28 mouse cellular contexts compared by ENCODE assay signal in genomic region chr13:39127942-39128341, GRCm38 (mm10).
"Had no signal": no experiment of that assay in that cellular context is flagged by ENCODE, and none has a peak within 500 bp of the region (broad histone marks: within the 10 kb centered on the region; RNA-seq: fewer than 3 reads in every experiment).

No protein-coding gene starts in this region.

- DNase-seq: cerebellum, adult 2 months; cerebellum, adult 8-10 months; cerebellum, adult 9-10 months; cerebellum, adult 9-11 months; cerebellum, postnatal 10 days; cerebellum, postnatal 14 days; cerebellum, postnatal 25 days; cerebellum, postnatal 36 days; embryo, embryonic 11 days; forebrain, postnatal 0 days; gastrocnemius, adult 2 months; gastrocnemius, postnatal 10 days; gastrocnemius, postnatal 14 days; gastrocnemius, postnatal 25 days; gastrocnemius, postnatal 36 days; heart, adult 18-20 months; heart, adult 2 months had no signal

- H3K9me3 ChIP-seq: embryonic facial prominence, embryonic 10.5 days; embryonic facial prominence, embryonic 12.5 days; embryonic facial prominence, embryonic 13.5 days; embryonic facial prominence, embryonic 15.5 days; forebrain, embryonic 10.5 days; forebrain, embryonic 12.5 days; forebrain, embryonic 13.5 days; forebrain, embryonic 15.5 days had no signal

- H3K9ac ChIP-seq: embryonic facial prominence, embryonic 12.5 days; embryonic facial prominence, embryonic 13.5 days; embryonic facial prominence, embryonic 15.5 days; forebrain, embryonic 12.5 days; forebrain, embryonic 13.5 days; forebrain, embryonic 15.5 days; forebrain, postnatal 0 days had no signal

- H3K36me3 ChIP-seq: embryonic facial prominence, embryonic 10.5 days; embryonic facial prominence, embryonic 12.5 days; embryonic facial prominence, embryonic 13.5 days; embryonic facial prominence, embryonic 15.5 days; forebrain, embryonic 10.5 days; forebrain, embryonic 12.5 days; forebrain, embryonic 15.5 days had no signal

- ATAC-seq: forebrain, embryonic 13.5 days; forebrain, embryonic 14.5 days; forebrain, embryonic 15.5 days; forebrain, embryonic 16.5 days; forebrain, postnatal 0 days had no signal

- H3K4me2 ChIP-seq: embryonic facial prominence, embryonic 12.5 days; embryonic facial prominence, embryonic 13.5 days; embryonic facial prominence, embryonic 15.5 days; forebrain, embryonic 12.5 days; forebrain, embryonic 13.5 days; forebrain, embryonic 15.5 days had no signal

- H3K27me3 ChIP-seq: embryonic facial prominence, embryonic 12.5 days; embryonic facial prominence, embryonic 13.5 days; embryonic facial prominence, embryonic 15.5 days; forebrain, embryonic 12.5 days; forebrain, embryonic 13.5 days; forebrain, embryonic 15.5 days had no signal

- H3K27ac ChIP-seq: embryonic facial prominence, embryonic 10.5 days; embryonic facial prominence, embryonic 12.5 days; embryonic facial prominence, embryonic 13.5 days; embryonic facial prominence, embryonic 15.5 days; forebrain, embryonic 10.5 days; forebrain, embryonic 12.5 days; forebrain, embryonic 13.5 days; forebrain, embryonic 15.5 days; gastrocnemius, adult 2 months; heart, adult 2 months had no signal

- H3K4me1 ChIP-seq: embryonic facial prominence, embryonic 10.5 days; embryonic facial prominence, embryonic 12.5 days; embryonic facial prominence, embryonic 13.5 days; embryonic facial prominence, embryonic 15.5 days; forebrain, embryonic 10.5 days; forebrain, embryonic 12.5 days; forebrain, embryonic 13.5 days; forebrain, embryonic 15.5 days had no signal

- H3K4me3 ChIP-seq: embryonic facial prominence, embryonic 10.5 days; embryonic facial prominence, embryonic 12.5 days; embryonic facial prominence, embryonic 13.5 days; embryonic facial prominence, embryonic 15.5 days; erythroblast, embryonic 14.5 days; forebrain, embryonic 10.5 days; forebrain, embryonic 12.5 days; forebrain, embryonic 13.5 days; forebrain, embryonic 15.5 days; gastrocnemius, adult 2 months; heart, adult 2 months had no signal
